Mouse (Mus musculus): ENCODE measurements around the gene Hbs1l. TPM values are rescaled to one million over a fixed set of nuclear protein-coding genes. Genes with fewer than 3 reads are reported as not detected.

Gene Hbs1l
- polyA plus RNA-seq, 1 experiment from 2014 or later, result 42.2 TPM

- ATAC-seq (no peak), DNase-seq (ENCODE audit: low spot score) (no peak)
- no peak overlapping the region for H3K4me3 ChIP-seq (ENCODE audit: low read depth, low read length)
- no peak for TF ChIP-seq EP300 (IDR thresholded peaks at IDR 0.05)
- TF ChIP-seq CTCF (IDR thresholded peaks at IDR 0.05), result no peak
- H3K4me1 ChIP-seq (ENCODE audit: insufficient read depth, low read depth, low read length), result no peaks in the 10 kb centered on the region
- 90% methylated on average over 14 of the region's 14 CpGs for WGBS
- H3K36me3 ChIP-seq (ENCODE audit: insufficient read depth, low read length), result peaks cover 17% of the 10 kb centered on the region; the same call in 1 of the 2 replicates
- no peaks in the 10 kb centered on the region for H3K9me3 ChIP-seq (ENCODE audit: low read length)
- no peak overlapping the region for H3K9ac ChIP-seq (replicated peaks; ENCODE audit: low read depth)
- H3K27ac ChIP-seq (ENCODE audit: low read length), result no peak overlapping the region
- no peak overlapping the region for H3K4me2 ChIP-seq (replicated peaks; ENCODE audit: low read depth, low read length)
- no peaks in the 10 kb centered on the region for H3K27me3 ChIP-seq (replicated peaks; ENCODE audit: insufficient read depth, low read length)
Observed at GRCm38 (mm10) chr10:21341706-21342105, 45.9 kb downstream of the Hbs1l start.

- Histone ChIP-seq H3K4me1 (ENCODE audit: insufficient read depth, low read depth, low read length) (no peaks in the 10 kb centered on the region), H3K9me3 (ENCODE audit: low read length) (no peaks in the 10 kb centered on the region), H3K4me2 (replicated peaks; ENCODE audit: low read depth, low read length) (no peak overlapping the region), H3K9ac (replicated peaks; ENCODE audit: low read depth) (no peak overlapping the region), H3K27ac (ENCODE audit: low read length) (no peak overlapping the region), H3K27me3 (replicated peaks; ENCODE audit: insufficient read depth, low read length) (no peaks in the 10 kb centered on the region), H3K36me3 (ENCODE audit: insufficient read depth, low read length) (peaks cover 17% of the 10 kb centered on the region; the same call in 1 of the 2 replicates), H3K4me3 (ENCODE audit: low read depth, low read length) (no peak overlapping the region)
- TF ChIP-seq EP300 (IDR thresholded peaks at IDR 0.05) (no peak), CTCF (IDR thresholded peaks at IDR 0.05) (no peak)
- DNase-seq (ENCODE audit: low spot score) (no peak), ATAC-seq (no peak)
- WGBS, result 86% methylated on average over 11 of the region's 11 CpGs
Observed at GRCm38 (mm10) chr10:21342331-21343005, 46.7 kb downstream of the Hbs1l start.

DNA sequence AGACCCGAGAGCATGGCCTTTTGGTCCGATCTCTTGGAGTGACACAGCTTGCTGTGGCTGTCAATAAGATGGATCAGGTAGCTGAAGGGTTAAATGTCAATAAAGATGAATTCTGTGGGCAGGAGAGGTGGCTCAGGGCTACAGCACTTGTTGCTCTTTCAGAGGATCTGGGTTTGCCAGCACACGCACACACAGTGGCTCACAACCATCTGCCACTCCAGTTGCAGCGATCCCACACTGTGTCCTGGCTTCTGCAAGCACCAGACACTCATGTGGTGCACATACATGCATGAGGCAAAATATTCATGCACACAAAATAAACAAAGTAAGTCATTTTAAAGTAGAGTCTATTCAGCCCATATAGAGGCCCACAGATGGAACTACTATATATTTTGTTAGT lies 51.6 kb downstream of the Hbs1l start:
- Histone ChIP-seq H3K27ac (ENCODE audit: low read length) (no peak overlapping the region), H3K4me2 (replicated peaks; ENCODE audit: low read depth, low read length) (no peak overlapping the region), H3K9ac (replicated peaks; ENCODE audit: low read depth) (no peak overlapping the region), H3K9me3 (ENCODE audit: low read length) (no peaks in the 10 kb centered on the region), H3K4me1 (ENCODE audit: insufficient read depth, low read depth, low read length) (no peaks in the 10 kb centered on the region), H3K36me3 (ENCODE audit: insufficient read depth, low read length) (peaks cover 17% of the 10 kb centered on the region), H3K4me3 (ENCODE audit: low read depth, low read length) (no peak overlapping the region), H3K27me3 (replicated peaks; ENCODE audit: insufficient read depth, low read length) (no peaks in the 10 kb centered on the region)
- no peak for TF ChIP-seq EP300 (IDR thresholded peaks at IDR 0.05)
- no peak for TF ChIP-seq CTCF (IDR thresholded peaks at IDR 0.05)
- DNase-seq (ENCODE audit: low spot score) (no peak), ATAC-seq (no peak)
- 86% methylated on average over 4 of the region's 4 CpGs for WGBS

GRCm38 (mm10) chr10:21349449-21349848 lies 53.7 kb downstream of the Hbs1l start:
- 94% methylated on average over 5 of the region's 5 CpGs for WGBS
- no peak overlapping the region for H3K27ac ChIP-seq (ENCODE audit: low read length)
- no peak for TF ChIP-seq CTCF (IDR thresholded peaks at IDR 0.05)
- TF ChIP-seq EP300 (IDR thresholded peaks at IDR 0.05), result no peak
- H3K4me2 ChIP-seq (replicated peaks; ENCODE audit: low read depth, low read length), result no peak overlapping the region
- H3K9me3 ChIP-seq (ENCODE audit: low read length), result no peaks in the 10 kb centered on the region
- no peaks in the 10 kb centered on the region for H3K27me3 ChIP-seq (replicated peaks; ENCODE audit: insufficient read depth, low read length)
- H3K4me3 ChIP-seq (ENCODE audit: low read depth, low read length), result no peak overlapping the region
- DNase-seq (ENCODE audit: low spot score) (no peak), ATAC-seq (no peak)
- H3K4me1 ChIP-seq (ENCODE audit: insufficient read depth, low read depth, low read length), result no peaks in the 10 kb centered on the region
- H3K9ac ChIP-seq (replicated peaks; ENCODE audit: low read depth), result no peak overlapping the region
- H3K36me3 ChIP-seq (ENCODE audit: insufficient read depth, low read length), result peaks cover 19% of the 10 kb centered on the region

GRCm38 (mm10) chr10:21349946-21350345 lies 54.2 kb downstream of the Hbs1l start:
- peaks cover 23% of the 10 kb centered on the region for H3K36me3 ChIP-seq (ENCODE audit: insufficient read depth, low read length)
- DNase-seq (ENCODE audit: low spot score), result no peak
- no peaks in the 10 kb centered on the region for H3K9me3 ChIP-seq (ENCODE audit: low read length)
- no peak overlapping the region for H3K4me2 ChIP-seq (replicated peaks; ENCODE audit: low read depth, low read length)
- H3K9ac ChIP-seq (replicated peaks; ENCODE audit: low read depth), result no peak overlapping the region
- no peaks in the 10 kb centered on the region for H3K27me3 ChIP-seq (replicated peaks; ENCODE audit: insufficient read depth, low read length)
- WGBS, result 89% methylated on average over 2 of the region's 2 CpGs
- no peak overlapping the region for H3K4me3 ChIP-seq (ENCODE audit: low read depth, low read length)
- H3K27ac ChIP-seq (ENCODE audit: low read length), result no peak overlapping the region
- TF ChIP-seq EP300 (IDR thresholded peaks at IDR 0.05) (no peak), CTCF (IDR thresholded peaks at IDR 0.05) (no peak)
- no peak for ATAC-seq
- no peaks in the 10 kb centered on the region for H3K4me1 ChIP-seq (ENCODE audit: insufficient read depth, low read depth, low read length)

DNA sequence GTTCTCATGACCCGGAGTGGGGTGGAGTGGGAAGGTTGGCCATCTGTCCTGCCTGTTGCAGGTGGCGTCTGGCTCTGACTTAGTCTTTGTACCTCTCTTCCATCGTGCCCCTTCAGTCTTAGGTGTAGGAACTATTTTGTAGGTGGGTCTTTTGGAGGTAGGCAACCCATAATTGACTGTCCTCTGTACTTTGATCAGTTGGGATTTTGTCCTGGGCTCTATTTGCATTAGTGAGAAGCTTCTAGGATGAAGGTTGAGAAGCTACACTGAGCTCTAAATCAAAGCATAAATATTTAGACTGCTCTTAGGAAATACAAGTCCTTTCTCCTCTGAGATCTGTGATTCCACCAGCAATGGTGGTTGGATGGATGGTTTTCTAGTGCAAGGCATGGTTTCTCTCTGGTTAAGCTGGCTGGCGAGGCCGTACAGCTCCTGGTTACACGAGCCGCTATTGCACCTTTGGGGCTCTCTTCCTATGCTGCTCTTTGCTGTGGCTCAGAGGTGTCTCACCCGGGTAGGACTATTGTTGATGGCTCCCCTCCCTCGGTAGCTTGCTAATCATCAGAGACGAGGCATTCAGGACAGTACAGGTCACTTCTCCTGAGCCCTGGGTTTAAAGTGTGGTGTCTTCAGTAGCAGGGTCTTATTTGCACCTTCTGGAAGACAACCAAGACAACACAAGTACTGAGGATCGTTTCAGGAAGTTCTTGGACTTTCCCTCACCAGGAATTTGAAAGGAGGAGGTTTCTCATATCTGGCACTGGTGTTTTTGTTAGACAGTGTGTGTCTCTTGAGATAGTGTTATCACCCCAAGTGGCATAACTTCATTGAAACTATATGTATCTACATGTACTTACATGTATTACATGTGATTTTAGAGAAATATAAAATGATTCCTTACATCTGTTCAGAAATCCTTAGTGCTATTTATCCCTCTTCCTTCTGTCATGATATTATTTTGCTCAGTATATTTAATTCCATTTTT lies 55.0 kb downstream of the Hbs1l start:
- ATAC-seq, result no peak
- 84% methylated on average over 11 of the region's 11 CpGs for WGBS
- H3K4me2 ChIP-seq (replicated peaks; ENCODE audit: low read depth, low read length), result no peak overlapping the region
- peaks cover 16% of the 10 kb centered on the region for H3K36me3 ChIP-seq (ENCODE audit: insufficient read depth, low read length)
- no peak overlapping the region for H3K4me3 ChIP-seq (ENCODE audit: low read depth, low read length)
- no peaks in the 10 kb centered on the region for H3K27me3 ChIP-seq (replicated peaks; ENCODE audit: insufficient read depth, low read length)
- H3K9me3 ChIP-seq (ENCODE audit: low read length), result no peaks in the 10 kb centered on the region
- H3K9ac ChIP-seq (replicated peaks; ENCODE audit: low read depth), result no peak overlapping the region
- DNase-seq (ENCODE audit: low spot score), result no peak
- H3K27ac ChIP-seq (ENCODE audit: low read length), result no peak overlapping the region
- no peaks in the 10 kb centered on the region for H3K4me1 ChIP-seq (ENCODE audit: insufficient read depth, low read depth, low read length)
- TF ChIP-seq EP300 (IDR thresholded peaks at IDR 0.05) (no peak), CTCF (IDR thresholded peaks at IDR 0.05) (no peak)
